Mouse (Mus musculus) liver, embryonic 14 days (tissue): ENCODE measurements around the gene Col9a2. TPM values are rescaled to one million over a fixed set of nuclear protein-coding genes. Genes with fewer than 3 reads are reported as not detected.

Experiments
- polyA plus RNA-seq: library from polyadenylated mRNA; depleted of rRNA; stranded (reverse); fragments of >200 nt; gene quantifications from 2 replicates; pipeline ENCODE4 v1.2.3, GENCODE M21; 2012; rRNA removed

Col9a2 gene
- polyA plus RNA-seq: 1.3 and 1.8 TPM in 2 replicates

DNA sequence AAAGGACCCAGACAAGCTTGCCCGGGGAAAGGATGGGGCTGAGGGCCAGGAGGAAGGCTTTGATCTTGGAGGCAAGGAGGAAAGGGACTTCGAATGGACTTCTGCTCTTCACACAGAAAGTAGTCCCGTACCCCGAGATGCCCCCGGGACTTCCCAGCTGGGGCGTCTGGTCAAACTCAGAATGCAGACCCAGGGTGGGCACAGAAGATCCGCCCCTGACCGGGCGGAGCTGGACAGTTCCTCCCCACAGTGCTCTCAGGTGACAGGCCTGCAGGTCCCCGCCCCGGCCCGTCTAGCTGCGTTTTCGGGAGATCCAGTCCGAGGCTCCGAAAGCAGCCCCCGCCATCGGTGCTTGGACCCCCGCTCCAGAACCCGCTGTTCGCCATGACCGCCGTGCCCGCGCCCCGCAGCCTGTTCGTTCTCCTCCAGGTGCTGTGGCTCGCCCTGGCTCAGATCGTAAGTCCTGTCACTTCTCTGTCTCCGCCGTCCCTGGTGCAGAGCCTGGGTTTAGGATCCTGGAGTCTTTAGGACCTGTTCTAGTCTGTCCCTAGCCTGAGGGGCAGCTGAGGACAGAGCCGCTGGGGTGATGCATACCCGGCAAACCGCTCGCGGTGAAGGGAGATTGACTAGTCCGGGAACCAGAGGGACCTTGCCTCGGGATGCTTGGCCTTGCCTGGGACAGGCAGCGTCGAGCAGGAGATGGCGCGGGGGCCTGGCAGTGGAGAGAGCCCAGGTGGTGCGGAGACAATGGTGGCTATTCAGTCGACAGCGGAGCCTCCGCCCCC, at the start of gene Col9a2:
Gene Col9a2 (plus strand): TSS at position 55 of the 785 bp plus-strand sequence.

DNA sequence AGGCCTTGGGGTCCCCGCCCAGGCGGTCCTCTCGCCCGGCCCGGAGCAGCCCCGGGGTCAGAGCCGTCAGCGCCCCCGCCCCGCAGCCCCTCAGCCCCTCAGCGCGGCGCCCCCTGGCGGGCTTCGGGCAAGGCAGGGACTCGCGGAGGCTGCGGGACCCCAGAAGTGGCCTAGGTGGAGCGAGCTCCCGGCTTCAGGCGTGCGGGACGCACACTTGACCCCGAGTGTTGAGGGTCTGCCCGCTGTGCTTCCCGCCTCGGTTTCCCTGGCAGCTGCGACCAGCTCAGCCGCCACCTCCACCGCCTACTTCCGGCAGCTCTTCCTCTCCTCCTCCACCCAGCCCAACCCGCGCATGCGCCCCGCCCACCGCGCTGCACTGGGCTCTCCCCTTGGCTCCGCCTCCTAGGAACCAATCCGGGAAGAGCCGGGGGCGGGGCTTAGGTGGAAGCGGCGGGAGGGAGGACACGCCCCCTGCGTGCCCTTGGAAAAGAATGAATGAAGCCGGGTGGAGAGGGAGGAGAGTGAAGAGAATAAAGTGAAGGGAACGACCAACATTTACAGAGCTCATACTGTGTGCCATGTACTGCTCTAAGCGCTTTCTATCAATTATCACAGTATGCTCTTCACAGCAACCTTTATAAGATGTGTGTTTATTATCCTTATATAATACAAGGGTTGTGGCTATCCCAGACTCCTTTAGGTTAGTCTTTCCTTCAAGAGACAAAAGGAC, 22.1 kb upstream of the Col9a2 start, which contains the start of gene Smap2:
Gene Smap2 (minus strand): TSS at position 320 of the 730 bp plus-strand sequence.

DNA sequence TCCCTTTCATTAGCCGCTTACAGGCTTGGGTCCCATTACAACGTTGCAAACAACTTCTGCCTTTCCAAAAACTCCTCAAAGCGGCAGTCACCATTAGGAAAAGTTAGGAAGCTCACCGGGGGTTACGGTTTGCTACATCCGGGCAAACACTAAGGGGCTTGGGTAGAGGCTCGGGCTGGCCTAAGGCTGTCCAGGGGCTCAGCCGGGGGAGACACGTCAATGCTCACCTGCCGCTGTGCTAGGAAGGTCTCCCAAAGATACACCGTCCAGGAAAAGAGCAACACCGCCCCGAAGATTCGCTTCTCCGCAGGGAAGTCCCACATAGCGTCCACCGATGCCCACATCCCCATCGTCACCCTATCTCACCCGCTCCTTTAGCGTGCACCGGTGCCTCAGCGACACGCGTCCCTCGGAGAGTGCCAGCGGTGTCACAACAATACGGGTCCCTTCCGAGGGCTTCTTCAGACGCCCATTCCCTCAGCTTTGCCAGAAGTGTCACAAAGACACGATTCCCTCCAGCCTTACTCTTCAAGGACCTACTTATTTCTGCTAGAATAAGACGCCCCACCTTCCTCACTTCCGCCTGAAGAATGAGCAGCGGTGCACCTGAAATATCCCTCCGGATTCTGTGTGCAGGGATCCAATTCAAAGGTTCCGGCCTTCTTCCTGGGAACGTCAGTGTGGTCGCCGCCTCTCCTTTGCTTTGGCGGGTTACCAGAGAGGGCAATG, 58.6 kb downstream of the Col9a2 start, which contains the start of gene Zmpste24:
Gene Zmpste24 (minus strand): TSS at position 592 of the 729 bp plus-strand sequence.

Other genes with a start within 250 kb of the Col9a2 start
- gene Nfyc, start 207.8 kb upstream of the Col9a2 start, polyA plus RNA-seq: 46.2 and 52.7 TPM in 2 replicates
- 0.17 and 0.18 TPM in 2 replicates for gene Rims3, start 184.6 kb upstream of the Col9a2 start, polyA plus RNA-seq
- gene Exo5, start 114.4 kb upstream of the Col9a2 start, polyA plus RNA-seq: 7.6 and 8.1 TPM in 2 replicates
- gene Zfp69, start 87.7 kb upstream of the Col9a2 start, polyA plus RNA-seq: 1.1 TPM in 2 replicates
- gene Smap2, start 22.1 kb upstream of the Col9a2 start, polyA plus RNA-seq: 14.3 and 18.2 TPM in 2 replicates
- gene Zmpste24, start 58.9 kb downstream of the Col9a2 start, polyA plus RNA-seq: 10.5 and 11.5 TPM in 2 replicates
- gene Tmco2, start 69.8 kb downstream of the Col9a2 start, polyA plus RNA-seq: not detected in 2 replicates
- 5.2 and 5.9 TPM in 2 replicates for gene Rlf, start 175.7 kb downstream of the Col9a2 start, polyA plus RNA-seq